Mouse (Mus musculus): Measurements from ENCODE around the gene Dnajb8.

The Dnajb8 gene

GRCm38 (mm10) chr6:88221968-88222367, at the start of gene Dnajb8:
Gene Dnajb8 (plus strand): TSS chr6:88222268.
- no peak for DNase-seq (ENCODE audit: low spot score)

DNA sequence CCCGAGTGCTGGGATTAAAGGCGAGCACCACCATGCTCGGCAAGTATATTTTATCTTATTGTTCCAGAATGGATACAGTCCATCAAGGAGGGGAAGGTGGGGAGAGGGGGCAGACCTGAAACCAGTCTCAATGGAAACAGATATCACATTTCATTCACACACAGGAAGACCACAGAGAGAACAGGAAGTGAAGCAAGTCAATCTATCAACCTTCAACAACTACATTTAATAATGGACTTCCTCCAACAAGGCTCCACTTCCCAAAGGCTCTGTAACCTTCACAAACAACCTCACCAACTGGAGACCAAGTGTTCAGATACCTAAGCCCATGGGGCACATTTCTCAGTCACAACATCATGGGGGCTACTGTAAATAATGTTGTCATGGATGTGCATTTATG, 47.9 kb upstream of the Dnajb8 start:
- no peak for DNase-seq (ENCODE audit: low spot score)

DNA sequence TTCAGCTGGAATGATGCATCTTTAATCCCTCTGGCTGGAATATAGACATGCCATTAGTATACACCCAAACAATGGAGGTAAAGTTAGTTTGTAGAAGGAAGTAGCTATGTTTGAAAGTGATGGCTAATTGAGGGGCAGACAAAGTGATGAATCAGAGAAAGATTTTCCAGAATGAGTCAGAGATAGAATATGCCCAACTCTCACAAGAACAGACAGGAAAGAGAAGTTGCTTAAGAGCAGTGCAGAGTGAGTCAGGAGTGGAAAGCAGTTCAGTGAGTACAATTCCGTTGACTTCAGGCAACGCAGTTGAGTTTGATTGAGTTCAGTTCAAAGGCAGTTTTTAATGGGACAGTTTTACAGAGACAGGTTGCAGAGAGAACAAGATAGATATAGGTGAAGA, 47.4 kb upstream of the Dnajb8 start:
- no peak for DNase-seq (ENCODE audit: low spot score)

DNA sequence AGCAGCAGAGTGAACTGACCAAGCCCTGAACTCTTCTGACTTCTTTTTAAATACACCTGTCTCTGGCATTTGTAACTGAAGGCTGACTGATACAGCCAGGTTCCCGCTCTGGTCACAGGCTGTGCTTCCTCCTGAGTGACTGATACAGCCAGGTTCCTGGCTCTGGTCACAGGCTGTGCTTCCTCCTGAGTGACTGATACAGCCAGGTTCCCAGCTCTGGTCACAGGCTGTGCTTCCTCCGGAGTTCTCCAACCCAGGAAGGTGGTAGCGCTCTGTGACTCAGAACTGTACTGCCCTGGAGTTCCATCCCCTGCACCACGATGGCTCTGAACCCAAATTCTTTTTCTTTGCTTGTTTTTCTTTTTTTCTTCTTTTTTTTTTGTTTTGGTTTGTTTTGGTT, 37.4 kb upstream of the Dnajb8 start:
- DNase-seq (ENCODE audit: low spot score), result no peak

DNA sequence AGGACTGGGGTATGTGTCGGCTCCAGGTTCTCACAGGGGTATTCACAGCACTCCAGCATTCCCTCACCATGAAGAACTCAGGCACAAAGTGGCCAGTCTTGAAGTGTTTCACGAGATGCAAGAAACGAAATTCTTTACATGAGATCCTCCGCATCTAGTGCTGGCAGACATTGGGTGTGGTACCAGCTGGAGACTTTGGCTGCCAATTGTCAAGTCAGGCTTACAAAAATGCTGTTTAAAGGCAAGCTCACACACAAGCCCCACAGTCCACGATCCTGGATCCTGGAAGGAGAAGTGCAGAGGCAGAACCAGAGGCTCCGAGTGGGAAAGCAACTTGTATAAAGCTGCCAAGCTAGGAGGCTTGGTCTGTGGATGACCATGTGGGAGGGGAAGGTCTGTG, 33.9 kb upstream of the Dnajb8 start:
- no peak for DNase-seq (ENCODE audit: low spot score)

DNA sequence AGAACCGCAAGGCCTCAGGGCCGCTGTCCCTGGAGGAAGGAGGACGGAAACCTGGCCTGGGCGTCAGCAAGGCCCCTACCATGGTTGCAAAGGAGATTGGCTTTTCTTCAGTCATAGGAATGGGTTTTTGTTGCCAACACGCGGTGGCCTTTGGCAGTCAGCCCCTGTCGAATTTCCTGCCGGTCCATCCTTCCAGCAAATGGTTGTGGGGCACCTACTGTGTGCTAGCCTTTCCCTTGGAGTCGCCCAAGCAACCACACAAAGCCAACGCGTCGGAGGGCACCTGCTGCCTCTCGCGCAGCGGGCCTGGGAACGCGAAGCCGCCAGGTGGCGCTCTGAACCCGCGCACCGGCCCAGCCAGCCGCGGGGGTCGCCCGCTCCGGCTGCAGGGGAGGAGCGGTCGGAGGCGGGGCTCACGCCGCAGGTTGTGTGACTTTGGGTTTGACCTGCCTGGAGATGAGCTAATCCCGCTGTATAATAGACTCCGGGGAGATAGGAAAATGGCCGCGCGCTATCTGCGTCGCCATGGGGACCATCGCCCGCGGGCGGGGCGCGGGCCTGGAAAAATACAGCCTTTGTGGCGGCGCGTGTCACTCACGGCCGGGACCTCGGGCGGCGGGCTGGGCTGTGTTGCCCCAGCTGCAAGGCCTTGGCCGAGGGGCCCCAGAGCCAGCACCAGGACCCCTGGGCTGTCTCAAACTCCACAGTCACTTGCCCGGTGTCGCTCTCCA, 32.6 kb upstream of the Dnajb8 start:
- DNase-seq (ENCODE audit: low spot score), result peak; percentile 55

GRCm38 (mm10) chr6:88190043-88190309, 32.1 kb upstream of the Dnajb8 start:
- DNase-seq (ENCODE audit: low spot score), result no peak

GRCm38 (mm10) chr6:88190310-88191023, 31.6 kb upstream of the Dnajb8 start:
- no peak for DNase-seq (ENCODE audit: low spot score)

GRCm38 (mm10) chr6:88191024-88191365, 31.1 kb upstream of the Dnajb8 start:
- DNase-seq (ENCODE audit: low spot score), result no peak

DNA sequence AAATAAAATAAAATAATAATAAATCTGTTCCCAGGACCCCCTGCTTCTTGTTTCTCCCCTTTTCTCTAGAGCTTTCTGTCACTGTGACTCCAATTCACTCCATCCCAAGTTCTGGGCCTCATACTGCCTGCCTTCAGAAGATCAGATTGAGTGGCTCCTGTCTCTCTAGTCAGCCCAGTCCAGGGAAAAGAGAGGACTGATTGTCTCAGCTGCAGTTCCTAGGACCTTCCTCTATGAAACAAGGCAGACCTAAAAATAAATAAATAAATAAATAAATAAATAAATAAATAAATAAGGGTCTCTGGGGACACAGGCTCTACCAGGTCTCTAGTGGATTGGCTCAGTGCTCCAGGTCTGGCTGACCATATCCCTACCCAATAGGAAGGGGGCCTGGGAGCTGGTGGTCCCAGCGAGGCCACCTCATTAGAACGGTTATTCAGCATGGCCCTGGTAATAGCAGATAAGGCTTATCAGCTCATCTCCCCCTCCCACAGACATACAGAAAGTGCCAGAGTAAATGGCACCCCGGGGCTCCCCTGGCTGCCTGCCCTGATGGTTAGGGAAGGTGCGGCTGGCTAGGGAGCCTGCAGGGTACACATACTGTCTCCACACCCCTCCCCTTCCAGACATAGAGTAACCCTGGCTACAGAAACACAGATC, 30.5 kb upstream of the Dnajb8 start:
- no peak for DNase-seq (ENCODE audit: low spot score)

DNA sequence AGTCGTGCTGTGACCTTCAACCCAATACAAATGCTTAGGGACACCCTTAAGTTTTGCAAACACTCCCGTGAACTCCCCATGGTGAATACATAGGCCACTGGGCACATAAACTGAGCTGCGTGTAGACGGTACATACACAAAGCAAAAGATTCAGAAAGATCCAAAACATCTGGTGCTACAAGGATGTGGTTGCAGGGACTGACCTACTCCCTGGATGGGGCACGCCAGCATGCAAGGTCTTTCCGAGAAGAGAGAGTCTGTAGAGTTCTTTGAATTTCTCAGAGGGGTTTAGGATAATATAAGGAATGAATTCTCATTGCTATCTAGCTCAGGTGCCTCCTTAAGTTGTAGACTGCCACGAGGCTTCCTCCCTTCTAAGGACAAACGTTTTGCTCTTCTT, 29.3 kb upstream of the Dnajb8 start:
- no peak for DNase-seq (ENCODE audit: low spot score)

DNA sequence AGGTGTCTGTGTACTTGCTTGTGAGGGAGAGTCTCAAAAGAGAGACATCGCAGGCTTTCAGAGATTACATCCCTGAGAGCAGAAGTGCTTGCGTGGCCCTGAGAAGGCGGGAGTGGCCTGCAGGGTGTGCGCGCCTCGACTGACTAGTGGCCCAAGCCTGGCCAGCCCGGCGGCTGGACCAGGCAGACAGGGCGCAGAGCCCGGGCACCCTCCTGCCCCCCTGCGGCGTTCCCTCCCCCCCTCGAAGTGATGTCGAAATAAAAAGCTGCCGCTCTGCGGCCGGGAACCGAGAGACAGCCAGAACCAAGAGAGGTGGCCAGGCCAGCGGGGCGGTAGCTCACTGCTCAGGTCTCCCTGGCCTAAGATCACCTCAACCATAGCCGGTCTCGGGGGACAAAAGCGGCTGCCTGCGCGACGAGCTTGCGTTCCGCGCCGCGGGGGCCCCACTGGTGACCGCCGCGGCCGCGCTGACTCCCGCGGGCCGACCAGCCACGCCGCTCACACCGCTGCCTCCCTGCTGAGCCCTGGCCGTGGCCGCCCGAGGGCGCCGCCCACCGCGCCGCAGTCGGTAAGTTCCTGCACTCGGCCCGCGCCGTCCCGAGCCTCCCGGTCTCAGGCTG, 28.5 kb upstream of the Dnajb8 start, which contains the start of gene Gata2:
Gene Gata2 (plus strand): TSS at position 459 of the 620 bp plus-strand sequence.
- DNase-seq (ENCODE audit: low spot score), result no peak

DNA sequence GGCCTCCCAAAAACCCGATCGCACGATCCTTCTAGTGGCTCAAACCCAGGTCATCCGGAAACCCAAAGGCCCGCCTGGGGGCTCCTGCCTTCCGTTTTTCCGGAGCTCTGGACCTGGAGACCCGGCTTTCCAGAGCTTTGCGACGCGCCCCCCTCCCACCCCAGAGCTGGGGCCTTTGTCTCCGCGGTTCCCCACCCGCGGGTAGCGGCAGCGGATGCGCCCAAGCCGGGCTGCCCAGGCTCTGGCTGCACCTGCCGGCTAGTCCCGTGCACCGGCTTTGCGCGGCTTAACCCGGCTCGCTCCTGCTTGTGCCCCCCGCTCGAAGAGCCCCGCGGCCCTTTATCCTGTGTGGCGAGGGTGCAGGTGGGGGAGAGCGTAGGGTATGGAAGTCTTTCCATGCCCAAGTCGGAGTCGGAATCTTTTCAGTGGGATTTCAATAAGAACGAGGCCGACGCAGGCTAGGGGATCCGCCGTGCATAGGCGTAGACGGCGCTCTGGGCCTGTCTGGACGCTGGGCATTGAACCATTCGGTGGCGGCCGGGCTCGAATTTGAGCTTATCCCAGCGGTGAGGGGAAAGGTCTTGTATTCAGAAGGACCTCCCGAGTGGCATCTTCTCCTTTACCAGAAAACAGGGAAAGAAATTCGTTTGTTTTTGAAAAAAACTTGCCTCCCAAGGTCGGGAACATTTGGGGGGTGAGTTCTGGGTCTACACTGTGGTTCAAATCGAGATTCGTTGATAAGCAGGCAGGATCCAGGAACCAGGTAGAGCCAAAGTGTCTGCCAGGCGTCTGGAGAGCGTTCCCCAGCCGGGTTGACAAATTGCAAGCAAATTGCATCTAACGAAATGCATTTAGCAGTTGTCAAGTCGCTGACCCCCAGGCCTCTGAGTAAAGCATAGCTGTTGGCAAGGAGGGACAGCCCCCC, 27.8 kb upstream of the Dnajb8 start:
- DNase-seq (ENCODE audit: low spot score), result no peak

DNA sequence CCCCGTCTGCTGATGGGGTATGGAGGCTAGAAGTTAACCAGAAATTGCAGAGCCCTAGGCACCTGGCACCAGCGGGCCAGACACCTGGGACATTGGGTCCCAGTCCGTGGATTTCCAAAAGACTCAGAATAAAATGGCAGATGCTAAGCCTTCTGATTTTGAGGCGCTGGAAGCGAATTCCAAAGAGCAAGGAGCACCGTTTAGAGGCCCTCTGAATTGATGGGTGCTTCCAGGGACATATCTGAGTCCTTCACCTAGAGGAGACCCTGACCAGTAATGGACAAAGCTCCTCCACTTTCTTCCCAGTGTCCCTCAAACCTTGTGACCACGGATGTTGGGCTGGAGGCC, 27.1 kb upstream of the Dnajb8 start:
- no peak for DNase-seq (ENCODE audit: low spot score)

DNA sequence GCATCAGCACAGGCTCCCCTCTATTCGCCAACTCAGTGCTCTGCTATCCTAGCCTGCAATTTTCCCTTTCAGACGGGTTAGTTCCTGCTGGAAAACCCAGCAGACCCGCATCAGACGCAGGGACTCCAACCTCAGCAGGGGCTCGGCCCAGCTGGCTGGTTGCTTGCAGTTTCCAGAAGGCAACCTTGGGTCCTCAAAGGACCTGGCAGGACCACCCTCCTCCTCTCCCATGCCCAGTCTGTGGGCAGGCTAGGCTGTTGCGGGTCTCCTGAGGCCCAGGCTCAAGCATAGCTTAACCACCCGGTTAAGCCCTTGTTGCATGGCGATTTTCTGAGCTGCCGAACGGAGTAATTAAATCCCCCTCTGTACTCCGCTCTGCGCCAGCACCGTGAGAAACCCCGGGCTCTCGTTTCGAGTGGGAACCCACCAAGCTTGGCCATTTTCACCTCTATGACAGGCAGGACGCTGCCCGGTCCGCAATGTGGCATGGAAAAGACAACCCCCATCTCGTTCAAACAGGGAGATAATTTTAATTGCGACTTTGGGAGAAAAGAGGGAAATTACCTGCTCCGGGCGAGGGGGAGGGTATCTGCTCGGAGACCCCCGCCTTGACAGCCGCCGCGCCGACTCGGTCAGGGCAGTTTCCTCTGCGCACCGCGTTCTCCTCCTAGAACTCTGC, 25.9 kb upstream of the Dnajb8 start:
- no peak for DNase-seq (ENCODE audit: low spot score)

DNA sequence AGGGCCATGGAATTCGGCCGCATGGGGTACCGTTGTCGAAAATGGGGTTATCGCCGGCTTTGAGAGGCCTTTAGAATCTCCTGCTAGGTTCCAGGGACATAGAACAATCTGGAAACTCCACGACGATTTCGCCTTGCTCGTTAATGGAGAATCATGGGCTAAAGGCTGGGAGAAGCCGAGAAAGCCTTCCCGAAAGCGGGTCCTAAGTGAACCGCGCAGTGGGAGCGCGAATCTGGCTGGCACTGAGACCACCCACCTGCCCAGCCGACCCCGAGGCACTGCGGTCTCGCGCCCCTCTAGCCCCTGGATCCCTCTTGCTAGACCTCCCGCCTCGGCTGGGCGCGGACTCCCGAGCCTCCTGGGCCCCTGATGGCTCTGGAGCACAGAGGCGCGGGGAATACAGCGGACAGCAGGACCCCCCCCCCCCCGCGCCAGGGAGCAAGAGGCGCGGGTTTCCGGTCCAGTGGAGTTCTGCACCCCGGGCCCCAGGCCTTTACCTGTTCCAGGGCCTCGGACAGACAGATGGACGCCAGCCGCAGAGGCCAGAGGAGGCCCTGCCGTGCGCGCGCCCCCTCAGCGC, 25.2 kb upstream of the Dnajb8 start:
- no peak for DNase-seq (ENCODE audit: low spot score)

DNA sequence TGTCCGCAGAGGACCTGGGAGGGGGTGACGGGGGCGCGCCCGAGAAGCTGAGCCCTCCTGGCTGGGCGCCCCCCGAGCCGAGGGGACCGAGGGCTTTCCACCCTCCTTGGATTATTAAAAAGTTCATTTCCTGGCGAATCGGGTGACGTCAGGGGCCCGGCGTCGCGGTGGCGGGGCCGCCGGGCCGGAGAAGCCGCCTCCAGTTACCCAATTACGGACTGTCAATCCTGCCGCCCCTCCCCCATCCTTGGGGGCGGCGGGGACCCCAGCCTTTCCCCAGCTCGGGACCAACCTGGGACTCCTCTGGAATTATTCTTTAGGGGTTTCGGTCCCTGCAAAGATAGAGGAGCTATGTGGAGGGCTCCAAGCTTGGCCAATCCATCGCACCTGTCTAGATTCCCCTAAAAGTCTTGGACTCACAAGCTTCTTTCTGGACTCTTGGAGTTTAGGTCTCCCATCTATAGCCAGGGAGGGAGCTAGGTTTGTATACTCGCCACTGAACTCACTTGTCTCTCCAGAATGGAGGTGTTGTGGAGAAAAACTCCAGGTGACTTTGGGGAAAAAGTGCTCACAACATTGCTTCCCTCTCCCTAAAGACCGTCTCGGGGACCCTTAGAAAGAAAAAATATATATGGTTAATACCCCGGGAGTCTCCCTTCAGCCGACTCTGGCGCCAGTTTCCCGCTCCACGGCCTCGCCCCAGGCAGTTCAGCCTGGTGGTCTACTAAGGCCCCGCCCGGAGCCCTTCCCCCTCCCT, 24.6 kb upstream of the Dnajb8 start:
- DNase-seq (ENCODE audit: low spot score), result no peak

DNA sequence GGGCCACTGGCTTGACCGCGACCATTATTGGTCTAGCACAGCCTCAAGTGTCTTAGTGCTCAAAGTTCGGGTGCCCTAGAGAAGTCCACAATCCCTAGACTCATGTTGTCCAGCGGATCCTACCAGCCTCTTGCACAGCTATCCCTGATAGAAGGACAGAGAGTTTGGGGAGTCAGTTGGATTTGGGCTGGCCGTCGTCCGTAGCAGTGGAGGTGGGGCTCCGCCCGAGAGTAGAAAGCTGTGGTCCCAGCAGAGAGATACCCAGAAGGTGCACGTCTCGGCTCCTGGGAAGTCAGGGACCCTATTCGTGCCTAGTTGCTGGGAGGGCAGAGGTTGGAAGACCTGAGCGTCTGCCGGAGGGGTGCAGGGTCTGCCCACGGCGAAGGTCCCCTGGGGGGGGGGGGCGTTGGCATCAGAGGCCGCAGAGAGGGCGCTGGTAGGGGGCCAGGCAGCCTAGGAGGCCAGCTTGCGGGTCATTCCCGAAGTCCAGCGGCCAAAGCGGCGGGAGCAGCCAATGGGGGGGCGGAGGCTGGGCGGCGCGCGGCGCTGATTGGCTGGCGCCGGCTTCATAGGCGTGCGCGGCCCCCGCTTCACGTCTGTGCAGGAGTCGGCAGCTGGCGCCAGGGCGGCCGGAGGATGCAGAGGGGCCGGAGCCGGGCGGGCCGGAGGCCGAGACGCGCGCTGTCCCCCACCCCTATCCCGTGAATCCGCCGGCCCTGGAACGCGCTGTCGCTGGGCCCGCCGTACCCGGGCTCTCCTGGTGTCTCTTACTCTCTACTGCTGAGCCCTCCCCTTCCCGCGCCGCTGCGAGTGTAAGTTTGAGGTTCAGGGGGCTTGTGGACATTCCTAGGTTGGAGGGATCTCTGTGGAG, 23.8 kb upstream of the Dnajb8 start:
- no peak for DNase-seq (ENCODE audit: low spot score)

DNA sequence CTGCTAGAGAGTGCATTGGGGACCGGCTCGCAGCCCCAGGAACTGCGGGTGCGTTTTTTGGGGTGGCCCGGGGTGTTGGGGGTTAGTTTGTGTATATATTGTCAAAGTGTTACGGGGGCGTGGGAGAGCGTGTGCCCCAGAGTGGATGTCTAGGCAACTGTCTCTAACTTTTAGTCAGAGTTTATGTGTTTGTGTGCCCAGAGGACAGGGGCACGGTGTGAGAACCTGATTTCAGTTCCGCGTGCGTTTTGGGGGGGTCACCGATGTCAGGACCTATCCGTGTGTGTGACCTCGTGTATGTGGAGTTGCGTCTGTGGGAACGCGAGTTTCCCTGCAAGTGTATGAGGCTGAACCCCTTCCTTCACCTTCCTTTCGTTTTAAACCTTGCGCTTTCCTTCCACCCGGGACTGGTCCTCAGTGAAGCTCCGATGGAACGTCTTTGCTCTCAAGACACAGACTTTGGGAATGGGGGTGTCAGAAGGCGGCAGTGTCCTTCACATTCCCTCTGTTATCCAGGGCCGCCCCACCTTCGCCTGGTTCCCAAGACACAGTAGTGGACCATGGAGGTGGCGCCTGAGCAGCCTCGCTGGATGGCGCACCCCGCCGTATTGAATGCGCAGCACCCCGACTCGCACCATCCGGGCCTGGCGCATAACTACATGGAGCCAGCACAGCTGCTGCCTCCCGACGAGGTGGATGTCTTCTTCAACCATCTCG, 22.9 kb upstream of the Dnajb8 start:
- no peak for DNase-seq (ENCODE audit: low spot score)

Data from layer of hippocampus, adult 9-10 months (tissue).